Mouse (Mus musculus) ES-E14 (cell line): Measurements from ENCODE around the gene Pak1.

ENCODE experiments used
- CHD2 ChIP-seq: IDR thresholded peaks from 2 replicates; pipeline ENCODE4 v1.6.1; 2014; ENCODE audit warnings: mild to moderate bottlenecking, low read depth, low read length, inconsistent platforms
- HCFC1 ChIP-seq: IDR thresholded peaks from 2 replicates; pipeline ENCODE4 v1.6.1; 2012; ENCODE audit warnings: low read length, inconsistent platforms, borderline replicate concordance; ENCODE audit not compliant: insufficient read depth
- MAFK ChIP-seq: IDR thresholded peaks from 2 replicates; pipeline ENCODE4 v1.6.1; 2014; ENCODE audit warnings: mild to moderate bottlenecking, low read depth, low read length, inconsistent platforms; ENCODE audit not compliant: insufficient read depth
- ZC3H11A ChIP-seq: IDR thresholded peaks from 2 replicates; pipeline ENCODE4 v1.6.1; 2012; ENCODE audit warnings: low read depth, mild to moderate bottlenecking, inconsistent platforms, low read length, borderline replicate concordance
- ZNF384 ChIP-seq: IDR thresholded peaks from 2 replicates; pipeline ENCODE4 v1.6.1; 2012; ENCODE audit warnings: low read depth, low read length, inconsistent platforms

GRCm38 (mm10) chr7:97749207-97750190 is 38.8 kb upstream of the Pak1 start:
- TF ChIP-seq MAFK, result no peak
- TF ChIP-seq HCFC1, result no peak
- no peak for TF ChIP-seq ZC3H11A
- TF ChIP-seq ZNF384, result no peak
- TF ChIP-seq CHD2, result no peak
